Mouse (Mus musculus) lung, adult 2 months (tissue): Measurements from ENCODE around the gene Olfr522.

Experiments used
- CTCF ChIP-seq: fragments of 200-500 bp; IDR thresholded peaks from 2 replicates; pipeline ENCODE4 v1.5.1; 2011; ENCODE audit warnings: mild to moderate bottlenecking, low read length, control low read depth; ENCODE audit not compliant: insufficient read depth
- POLR2A ChIP-seq: fragments of 200-500 bp; IDR thresholded peaks from 2 replicates; pipeline ENCODE4 v1.6.1; 2011; ENCODE audit warnings: low read depth, mild to moderate bottlenecking, control low read depth, low read length, borderline replicate concordance; ENCODE audit errors: extremely low read depth

DNA sequence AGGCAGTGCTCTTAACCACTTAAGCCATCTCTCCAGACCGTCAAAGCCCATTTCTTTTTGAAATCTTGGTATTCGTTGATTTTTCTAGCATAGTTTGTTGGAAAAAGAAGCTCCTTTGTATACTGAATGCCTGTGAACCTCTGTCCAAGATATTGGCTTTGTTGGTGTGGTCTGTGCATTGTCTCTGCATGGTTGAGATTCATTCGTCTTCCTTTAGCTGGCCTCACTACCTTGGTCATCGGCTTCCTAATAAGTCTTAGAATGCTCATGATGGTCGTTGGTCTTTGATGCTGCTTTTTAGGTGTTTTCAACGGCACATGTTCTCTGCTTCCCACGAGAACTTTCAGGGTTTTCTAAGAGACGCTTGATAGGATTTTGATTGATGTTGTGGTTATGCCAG lies 31.4 kb upstream of the Olfr522 start:
- TF ChIP-seq POLR2A (no peak), CTCF (no peak)
